Mouse (Mus musculus): ENCODE measurements at regions not wholly inside any gene's neighbourhood (a gene's known extent, or its start where the extent isn't known, plus 50 kb on each side); places are given as distances from the start of the nearest gene placed in this dataset.

DNA sequence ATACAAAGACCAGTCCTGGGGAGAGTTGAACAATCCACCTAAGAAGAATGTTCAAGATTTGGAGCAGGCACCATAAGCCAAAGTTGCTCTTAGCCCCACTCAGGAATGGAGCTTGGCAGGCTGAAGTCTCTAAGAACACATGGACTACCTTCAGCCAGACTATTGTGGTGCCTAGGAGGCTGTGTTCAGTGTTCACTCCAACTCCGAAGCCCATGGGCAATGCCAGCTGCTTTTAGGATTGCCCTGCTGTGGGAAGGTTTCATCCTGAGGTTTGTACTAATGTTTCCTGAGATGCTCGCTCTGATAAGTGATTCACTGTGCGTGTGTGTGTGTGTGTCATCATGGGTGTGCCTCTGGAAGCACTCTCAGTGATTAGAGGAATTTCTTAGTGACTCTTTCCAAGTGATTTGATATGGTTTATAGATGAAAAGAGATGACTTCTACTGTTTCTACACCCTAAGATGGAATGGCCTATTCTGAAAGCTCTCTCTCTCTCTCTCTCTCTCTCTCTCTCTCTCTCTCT is 220.1 kb downstream of the Ktn1 start:
- no peak for TF ChIP-seq POLR2A (IDR thresholded peaks at IDR 0.05; ENCODE audit: borderline replicate concordance, extremely low read depth, insufficient read depth, insufficient read length)
- Histone ChIP-seq H3K4me1 (ENCODE audit: control insufficient read depth, insufficient read depth, low read length) (no peaks in the 10 kb centered on the region; the same call in 1 of the 2 replicates), H3K27ac (replicated peaks; ENCODE audit: low read depth, low read length) (no peak overlapping the region), H3K4me2 (replicated peaks; ENCODE audit: low read depth, low read length, severe bottlenecking) (no peak overlapping the region), H3K9me3 (ENCODE audit: control insufficient read depth, low read length) (no peaks in the 10 kb centered on the region), H3K4me3 (replicated peaks; ENCODE audit: low read length) (no peak overlapping the region), H3K9ac (ENCODE audit: low read depth, low read length, severe bottlenecking) (no peak overlapping the region), H3K27me3 (ENCODE audit: control insufficient read depth, insufficient read depth, low read length) (no peaks in the 10 kb centered on the region), H3K36me3 (ENCODE audit: control insufficient read depth, insufficient read depth, low read length) (no peaks in the 10 kb centered on the region)
- 79% methylated on average over 3 of the region's 3 CpGs for WGBS
- ATAC-seq (ENCODE audit: low FRiP score, low read depth) (no peak), DNase-seq (ENCODE audit: low spot score) (no peak)

DNA sequence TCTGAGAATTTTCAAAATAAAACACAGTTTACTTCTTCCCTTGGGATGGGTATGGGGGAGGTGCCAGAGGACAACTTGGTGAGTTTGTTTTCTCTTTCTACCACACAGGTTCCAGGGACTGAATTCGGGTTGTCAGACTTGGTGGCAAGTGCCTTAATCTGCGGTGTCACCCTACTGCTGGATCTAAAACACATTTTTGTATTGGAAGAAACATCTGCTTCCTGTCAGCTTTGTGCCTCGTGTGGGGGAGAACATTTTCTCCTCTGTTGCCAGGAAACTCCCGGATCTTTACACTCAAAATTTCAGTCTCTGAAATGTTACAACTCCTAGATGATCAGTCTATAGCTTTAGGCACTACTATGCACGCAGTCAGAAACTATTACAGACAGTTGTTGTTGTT is 228.3 kb downstream of the Ktn1 start:
- no peak for ATAC-seq (ENCODE audit: low FRiP score, low read depth)

DNA sequence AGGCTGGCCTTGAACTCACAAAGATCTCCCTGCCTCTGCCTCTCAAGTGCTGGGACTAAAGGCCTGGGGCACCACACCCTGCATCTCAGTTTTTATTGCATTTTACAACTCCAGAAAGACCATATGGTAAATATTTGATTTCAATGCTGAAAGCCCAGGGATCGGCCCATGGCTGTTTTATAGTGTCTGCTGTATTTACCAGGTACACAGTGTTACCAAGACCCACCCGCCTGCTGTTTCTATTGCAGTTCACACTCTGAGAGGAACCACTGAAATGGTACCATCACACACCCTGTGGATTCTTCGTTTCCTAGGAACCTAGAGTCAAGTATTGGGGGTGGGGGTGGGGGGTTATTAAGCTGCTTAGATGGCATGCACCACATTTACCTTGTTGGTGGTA is 228.9 kb downstream of the Ktn1 start:
- Histone ChIP-seq H3K4me3 (replicated peaks; ENCODE audit: low read length) (no peak overlapping the region), H3K4me1 (ENCODE audit: control insufficient read depth, insufficient read depth, low read length) (no peaks in the 10 kb centered on the region), H3K9ac (ENCODE audit: low read depth, low read length, severe bottlenecking) (no peak overlapping the region), H3K4me2 (replicated peaks; ENCODE audit: low read depth, low read length, severe bottlenecking) (no peak overlapping the region), H3K36me3 (ENCODE audit: control insufficient read depth, insufficient read depth, low read length) (no peaks in the 10 kb centered on the region), H3K9me3 (ENCODE audit: control insufficient read depth, low read length) (no peaks in the 10 kb centered on the region), H3K27me3 (ENCODE audit: control insufficient read depth, insufficient read depth, low read length) (no peaks in the 10 kb centered on the region), H3K27ac (replicated peaks; ENCODE audit: low read depth, low read length) (no peak overlapping the region)
- ATAC-seq (ENCODE audit: low FRiP score, low read depth) (no peak), DNase-seq (ENCODE audit: low spot score) (no peak)
- WGBS = 50% methylated on average over 3 of the region's 3 CpGs
- TF ChIP-seq POLR2A (IDR thresholded peaks at IDR 0.05; ENCODE audit: borderline replicate concordance, extremely low read depth, insufficient read depth, insufficient read length) = no peak

More for the DNA sequence above, 228.3 kb downstream of the Ktn1 start:
- H3K27ac ChIP-seq (replicated peaks; ENCODE audit: low read depth, low read length) = no peak overlapping the region
- H3K9me3 ChIP-seq (ENCODE audit: control insufficient read depth, low read length) = no peaks in the 10 kb centered on the region
- H3K4me2 ChIP-seq (replicated peaks; ENCODE audit: low read depth, low read length, severe bottlenecking) = no peak overlapping the region
- H3K4me3 ChIP-seq (replicated peaks; ENCODE audit: low read length) = no peak overlapping the region
- no peaks in the 10 kb centered on the region for H3K36me3 ChIP-seq (ENCODE audit: control insufficient read depth, insufficient read depth, low read length)
- no peak for DNase-seq (ENCODE audit: low spot score)
- H3K9ac ChIP-seq (ENCODE audit: low read depth, low read length, severe bottlenecking) = no peak overlapping the region
- WGBS = 63% methylated on average over 5 of the region's 5 CpGs
- TF ChIP-seq POLR2A (IDR thresholded peaks at IDR 0.05; ENCODE audit: borderline replicate concordance, extremely low read depth, insufficient read depth, insufficient read length) = no peak
- H3K27me3 ChIP-seq (ENCODE audit: control insufficient read depth, insufficient read depth, low read length) = no peaks in the 10 kb centered on the region
- no peaks in the 10 kb centered on the region for H3K4me1 ChIP-seq (ENCODE audit: control insufficient read depth, insufficient read depth, low read length)

DNA sequence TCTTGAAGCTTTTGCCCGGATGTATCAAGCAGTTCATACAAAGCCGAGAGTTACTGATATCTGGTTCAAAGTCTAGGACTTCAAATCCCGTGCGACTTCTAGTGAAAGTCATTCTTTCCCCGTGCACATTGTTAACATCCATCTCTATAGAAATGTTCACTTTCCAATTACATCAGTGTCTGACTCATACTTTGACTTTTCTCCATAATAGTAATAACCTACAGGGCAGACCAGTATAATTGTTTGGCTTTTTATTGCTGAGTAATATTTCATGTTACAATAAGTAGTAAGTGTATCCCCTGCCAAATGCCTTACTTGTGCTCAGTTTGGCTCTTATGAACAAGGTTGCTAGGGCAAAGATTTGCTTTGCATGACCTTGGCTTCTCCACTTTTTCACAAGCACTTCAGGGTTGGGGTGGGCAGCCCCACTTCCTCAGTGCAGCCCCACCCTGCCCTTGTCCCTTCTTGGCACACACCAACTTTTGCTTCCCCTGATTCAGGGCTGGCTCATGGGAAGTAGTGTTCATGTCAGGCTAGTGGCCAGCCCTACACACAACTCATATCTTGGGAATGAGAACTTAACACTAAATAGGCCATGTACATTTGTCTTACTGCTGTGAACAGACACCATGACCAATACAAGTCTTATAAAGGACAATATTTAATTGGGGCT is 229.7 kb downstream of the Ktn1 start:
- H3K4me2 ChIP-seq (replicated peaks; ENCODE audit: low read depth, low read length, severe bottlenecking) = no peak overlapping the region
- H3K4me1 ChIP-seq (ENCODE audit: control insufficient read depth, insufficient read depth, low read length) = no peaks in the 10 kb centered on the region
- TF ChIP-seq POLR2A (IDR thresholded peaks at IDR 0.05; ENCODE audit: borderline replicate concordance, extremely low read depth, insufficient read depth, insufficient read length) = no peak
- WGBS = 80% methylated on average over 5 of the region's 5 CpGs
- no peak overlapping the region for H3K9ac ChIP-seq (ENCODE audit: low read depth, low read length, severe bottlenecking)
- no peak overlapping the region for H3K4me3 ChIP-seq (replicated peaks; ENCODE audit: low read length)
- no peaks in the 10 kb centered on the region for H3K36me3 ChIP-seq (ENCODE audit: control insufficient read depth, insufficient read depth, low read length)
- H3K27ac ChIP-seq (replicated peaks; ENCODE audit: low read depth, low read length) = no peak overlapping the region
- H3K9me3 ChIP-seq (ENCODE audit: control insufficient read depth, low read length) = no peaks in the 10 kb centered on the region
- H3K27me3 ChIP-seq (ENCODE audit: control insufficient read depth, insufficient read depth, low read length) = no peaks in the 10 kb centered on the region
- no peak for DNase-seq (ENCODE audit: low spot score)
- ATAC-seq (ENCODE audit: low FRiP score, low read depth) = no peak

DNA sequence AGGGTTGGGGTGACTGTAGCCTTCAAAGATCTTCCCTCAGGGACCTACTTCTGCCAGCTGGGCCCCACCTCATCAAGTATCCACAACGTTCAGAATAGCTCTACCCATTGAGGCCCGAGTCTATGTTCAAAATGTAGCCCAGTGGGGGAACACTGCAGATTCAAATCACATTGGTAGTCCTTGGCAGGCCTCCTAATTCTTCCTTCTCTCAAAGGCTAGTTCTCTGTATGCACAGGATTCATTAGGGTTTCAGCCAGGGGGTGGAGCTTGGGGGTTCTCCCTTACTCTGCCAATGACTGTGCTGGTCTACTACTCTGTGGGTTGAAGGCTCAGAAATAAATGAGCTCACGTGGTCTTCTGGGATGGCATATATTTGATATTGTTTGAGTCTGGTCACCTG is 235.3 kb upstream of the Peli2 start:
- H3K4me3 ChIP-seq (replicated peaks; ENCODE audit: low read length) = no peak overlapping the region
- no peak overlapping the region for H3K27ac ChIP-seq (replicated peaks; ENCODE audit: low read depth, low read length)

More for the DNA sequence above, 235.3 kb upstream of the Peli2 start:
- no peak for ATAC-seq (ENCODE audit: low FRiP score, low read depth)
- DNase-seq (ENCODE audit: low spot score) = no peak
- TF ChIP-seq POLR2A (IDR thresholded peaks at IDR 0.05; ENCODE audit: borderline replicate concordance, extremely low read depth, insufficient read depth, insufficient read length) = no peak
- no peaks in the 10 kb centered on the region for H3K27me3 ChIP-seq (ENCODE audit: control insufficient read depth, insufficient read depth, low read length)
- no peaks in the 10 kb centered on the region for H3K9me3 ChIP-seq (ENCODE audit: control insufficient read depth, low read length)
- H3K9ac ChIP-seq (ENCODE audit: low read depth, low read length, severe bottlenecking) = no peak overlapping the region
- 84% methylated on average over 3 of the region's 3 CpGs for WGBS
- no peak overlapping the region for H3K4me2 ChIP-seq (replicated peaks; ENCODE audit: low read depth, low read length, severe bottlenecking)
- H3K4me1 ChIP-seq (ENCODE audit: control insufficient read depth, insufficient read depth, low read length) = no peaks in the 10 kb centered on the region
- H3K36me3 ChIP-seq (ENCODE audit: control insufficient read depth, insufficient read depth, low read length) = no peaks in the 10 kb centered on the region

All from limb, embryonic 14.5 days (tissue).